ENCODE assay signal across 10 mouse cellular contexts in genomic region chr8:92828251-92828743, GRCm38 (mm10). TPM values are rescaled to one million over a fixed set of nuclear protein-coding genes. Genes with fewer than 3 reads are reported as not detected.
A peak's percentile ranks its signal among the peaks of the same experiment; 100 is the strongest.
DNase-seq lines count a peak whose midpoint lies in the region; ATAC-seq and TF ChIP-seq lines count a peak whose summit lies in the region.
"Had no signal": no experiment of that assay in that cellular context is flagged by ENCODE, and none has a peak within 500 bp of the region (broad histone marks: within the 10 kb centered on the region; RNA-seq: fewer than 3 reads in every experiment).

No protein-coding gene starts in this region.

- peak overlapping the region; percentile 87 for H3K9ac ChIP-seq in embryonic facial prominence, embryonic 12.5 days
- no peak overlapping the region for H3K9ac ChIP-seq in midbrain, embryonic 16.5 days (ENCODE audit: low read depth, low read length)

- peaks cover 28% of the 10 kb centered on the region for H3K36me3 ChIP-seq in embryonic facial prominence, embryonic 12.5 days
- H3K36me3 ChIP-seq in midbrain, embryonic 16.5 days (ENCODE audit: control insufficient read depth, insufficient read depth, low read length), result no peaks in the 10 kb centered on the region
- H3K36me3 ChIP-seq: G1E had no signal

- no peaks in the 10 kb centered on the region for H3K27me3 ChIP-seq in embryonic facial prominence, embryonic 12.5 days
- H3K27me3 ChIP-seq in midbrain, embryonic 16.5 days (ENCODE audit: control insufficient read depth, insufficient read depth, low read depth, low read length), result peaks cover 5% of the 10 kb centered on the region; the same call in 1 of the 2 replicates

- H3K4me3 ChIP-seq in layer of hippocampus, adult 2 months, result no peak overlapping the region
- H3K4me3 ChIP-seq in embryonic facial prominence, embryonic 12.5 days, result peak overlapping the region; percentile 68
- no peak overlapping the region for H3K4me3 ChIP-seq in midbrain, embryonic 16.5 days (ENCODE audit: low read depth, low read length)
- H3K4me3 ChIP-seq: erythroblast, embryonic 14.5 days had no signal

- peak; percentile 24 to 26 for DNase-seq in layer of hippocampus, adult 2 months (ENCODE audit: low spot score in 2 of 2)
- DNase-seq in layer of hippocampus, adult 11-12 months (ENCODE audit: low spot score), result no peak
- peak; percentile 36 for DNase-seq in heart, adult 8-10 months (ENCODE audit: low spot score)
- peak; percentile 62 for DNase-seq in kidney, postnatal 14 days
- no peak for DNase-seq in spleen, postnatal 14 days (ENCODE audit: low spot score in 2 of 2)
- DNase-seq in c-Kit-positive CD71-positive TER-119-positive erythroid progenitor cells, embryonic 14.5 days (ENCODE audit: low spot score), result no peak

- H3K4me2 ChIP-seq in embryonic facial prominence, embryonic 12.5 days (replicated peaks), result peak overlapping the region; percentile 70
- H3K4me2 ChIP-seq in midbrain, embryonic 16.5 days (ENCODE audit: low read length), result peak overlapping the region; percentile 83; the same call in 1 of the 2 replicates

- no peak overlapping the region for H3K27ac ChIP-seq in layer of hippocampus, adult 2 months
- peak overlapping the region; percentile 91 for H3K27ac ChIP-seq in embryonic facial prominence, embryonic 12.5 days
- no peak overlapping the region for H3K27ac ChIP-seq in midbrain, embryonic 16.5 days (ENCODE audit: low read length)

- WGBS in embryonic facial prominence, embryonic 12.5 days, result 15% methylated on average over 15 of the region's 15 CpGs
- WGBS in midbrain, embryonic 16.5 days, result 31% methylated on average over 13 of the region's 15 CpGs

- TF ChIP-seq CTCF in layer of hippocampus, adult 2 months (conservative IDR thresholded peaks at IDR 0.05), result no peak

- ATAC-seq in embryonic facial prominence, embryonic 12.5 days (ENCODE audit: insufficient number of reproducible peaks, insufficient read depth, low FRiP score, low TSS enrichment), result no peak
- peak; percentile 81 for ATAC-seq in midbrain, embryonic 16.5 days

- no peaks in the 10 kb centered on the region for H3K9me3 ChIP-seq in embryonic facial prominence, embryonic 12.5 days
- no peaks in the 10 kb centered on the region for H3K9me3 ChIP-seq in midbrain, embryonic 16.5 days (replicated peaks; ENCODE audit: control insufficient read depth, low read length, poor library complexity, severe bottlenecking)

- H3K4me1 ChIP-seq in embryonic facial prominence, embryonic 12.5 days, result peaks cover 14% of the 10 kb centered on the region; the same call in 1 of the 2 replicates
- H3K4me1 ChIP-seq in midbrain, embryonic 16.5 days (ENCODE audit: control insufficient read depth, insufficient read depth, low read length), result peaks cover 8% of the 10 kb centered on the region; the same call in 1 of the 2 replicates

RNA-seq across cellular contexts. Expression of gene Mmp2, which starts 1.2 kb away (rescaled TPM):
- 1 to 10 TPM; 2.7 to 3.0 TPM for total RNA-seq in layer of hippocampus, adult 2 months (2021)
- 203 and 209 TPM in 2 replicates for polyA plus RNA-seq in embryonic facial prominence, embryonic 12.5 days (2016; fragmentation: Nextera tagmentation; extraction: Ambion mirVana)
- 10 to 100 TPM; 40.5 to 55.1 (median 51.2) TPM for total RNA-seq in heart, adult 8-10 months (2022)
- polyA plus RNA-seq in midbrain, embryonic 16.5 days (2015; fragmentation: Nextera tagmentation; extraction: Ambion mirVana), result 17.7 and 17.8 TPM in 2 replicates
- polyA plus RNA-seq: erythroblast, embryonic 14.5 days; G1E had no signal

RNA-seq across cellular contexts. Expression of gene Lpcat2, which starts 26.8 kb away (rescaled TPM):
- 10 to 100 TPM; 10.0 to 11.2 TPM for total RNA-seq in layer of hippocampus, adult 2 months (2021)
- 7.2 and 8.4 TPM in 2 replicates for polyA plus RNA-seq in embryonic facial prominence, embryonic 12.5 days (2016; fragmentation: Nextera tagmentation; extraction: Ambion mirVana)
- total RNA-seq in heart, adult 8-10 months (2022), result 1 to 10 TPM in 2 of 4 experiments, under 1 TPM in 2; 0.72 to 3.4 (median 1.0) TPM
- polyA plus RNA-seq in midbrain, embryonic 16.5 days (2015; fragmentation: Nextera tagmentation; extraction: Ambion mirVana), result 8.5 and 10.4 TPM in 2 replicates
- polyA plus RNA-seq: G1E had no signal

Comparison
In these comparisons a context has a peak if more than half of its experiments do, and no peak if none do; other contexts are left out.
1. DNase-seq: peak in layer of hippocampus, adult 2 months (2 of 2), heart, adult 8-10 months (single experiment) and kidney, postnatal 14 days (single experiment); none in layer of hippocampus, adult 11-12 months (single experiment), spleen, postnatal 14 days (0 of 2) and c-Kit-positive CD71-positive TER-119-positive erythroid progenitor cells, embryonic 14.5 days (single experiment).
2. RNA of gene Mmp2, which starts 1.2 kb away (total RNA-seq): 40.5 to 55.1 TPM in heart, adult 8-10 months; 2.7 to 3.0 TPM in layer of hippocampus, adult 2 months; every median in the first group is over 10 times any median in the second.